Mouse (Mus musculus) heart, postnatal 0 days (tissue): ENCODE data around the gene Kcnd2. TPM values are rescaled to one million over a fixed set of nuclear protein-coding genes. Genes with fewer than 3 reads are reported as not detected.

ENCODE experiments used
- ATAC-seq: fragments of 200-750 bp; cut with Nextera tagmentation; 2 replicates; pipeline ENCODE4 v1.8.0; 2017; ENCODE audit warnings: low read depth, moderate number of reproducible peaks, moderate library complexity; ENCODE audit not compliant: insufficient read depth
- DNase-seq: peaks from one replicate; pipeline ENCODE4 v3.0.0-alpha.2; 2016; ENCODE audit warnings: low spot score
- H3K27ac ChIP-seq: fragments of 300-500 bp; sonication (generic); 2 replicates; pipeline ENCODE4 v1.5.1; 2014; ENCODE audit warnings: low read depth, mild to moderate bottlenecking
- H3K27me3 ChIP-seq: fragments of 300-500 bp; sonication (generic); 2 replicates; pipeline ENCODE4 v1.6.1; 2014; ENCODE audit warnings: low read length, mixed read lengths; ENCODE audit not compliant: control insufficient read depth, insufficient read depth
- H3K36me3 ChIP-seq: fragments of 300-500 bp; sonication (generic); replicated peaks from 2 replicates; pipeline ENCODE4 v1.6.1; 2014; ENCODE audit warnings: low read length, mixed read lengths; ENCODE audit not compliant: control insufficient read depth, insufficient read depth
- H3K4me1 ChIP-seq: fragments of 300-500 bp; sonication (generic); 2 replicates; pipeline ENCODE4 v1.6.1; 2014; ENCODE audit warnings: antibody characterized with exemption; ENCODE audit not compliant: control insufficient read depth, insufficient read depth
- H3K4me2 ChIP-seq: fragments of 300-500 bp; sonication (generic); 2 replicates; pipeline ENCODE4 v1.6.1; 2014; ENCODE audit warnings: low read depth, mild to moderate bottlenecking, low read length, moderate library complexity
- H3K4me3 ChIP-seq: fragments of 300-500 bp; sonication (generic); 2 replicates; pipeline ENCODE4 v1.5.1; 2014; ENCODE audit warnings: low read depth, low read length
- H3K9ac ChIP-seq: fragments of 300-500 bp; sonication (generic); replicated peaks from 2 replicates; pipeline ENCODE4 v1.6.1; 2014; ENCODE audit warnings: low read depth, low read length, mixed read lengths
- H3K9me3 ChIP-seq: fragments of 300-500 bp; sonication (generic); replicated peaks from 2 replicates; pipeline ENCODE4 v1.6.1; 2016; ENCODE audit warnings: low read length; ENCODE audit not compliant: control insufficient read depth
- CTCF ChIP-seq: IDR thresholded peaks from 2 replicates; pipeline ENCODE4 v1.5.1; 2016; ENCODE audit warnings: antibody characterized with exemption, control low read depth, low read depth
- EP300 ChIP-seq: IDR thresholded peaks from 2 replicates; pipeline ENCODE4 v1.6.1; 2016; ENCODE audit warnings: antibody characterized with exemption, low read depth
- WGBS: fragments of 180-500 bp; shearing (Covaris S2); extraction: QIAGEN DNeasy Blood & Tissue Kit; methylation state at CpG from one replicate; pipeline ENCODE4 v1.1.7; 2014; 5-methylcytosine and 5-hydroxymethylcytosine counted together
- polyA plus RNA-seq: library from polyadenylated mRNA; unstranded; fragments of >200 nt; fragmentation: Nextera tagmentation; extraction: Ambion mirVana; gene quantifications from 2 replicates; pipeline ENCODE4 v1.2.1, GENCODE M21; 2015
- total RNA-seq: library from RNA; depleted of rRNA; stranded (reverse); fragments of >200 nt; gene quantifications from 2 replicates; pipeline ENCODE4 v1.2.3, GENCODE M21; 2014; ENCODE audit warnings: low replicate concordance

Kcnd2 gene
- total and polyA plus RNA-seq, 2 experiments from 2014 or later = 1.6 to 2.4 TPM

DNA sequence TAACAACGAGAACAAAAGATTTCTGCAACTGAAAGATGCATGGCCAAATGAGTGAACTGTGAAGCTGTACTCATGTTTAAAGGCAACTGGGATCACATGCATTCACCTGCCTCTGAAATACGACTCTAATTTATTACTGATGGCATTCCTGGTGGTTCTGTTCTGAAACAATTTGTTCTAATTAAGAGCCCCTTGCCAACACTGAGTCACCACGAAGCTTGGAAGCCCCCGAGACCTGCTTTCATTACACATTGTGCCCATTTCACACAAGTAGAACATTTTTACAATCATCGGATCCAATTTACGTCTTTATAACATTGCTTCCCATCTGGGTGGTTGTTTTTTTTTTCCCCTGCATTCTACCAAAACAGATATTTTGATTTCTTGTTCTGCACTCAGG, 485.8 kb downstream of the Kcnd2 start:
- Histone ChIP-seq H3K9ac (no peak overlapping the region), H3K4me2 (no peak overlapping the region), H3K9me3 (no peaks in the 10 kb centered on the region), H3K4me1 (no peaks in the 10 kb centered on the region), H3K36me3 (no peaks in the 10 kb centered on the region), H3K27me3 (no peaks in the 10 kb centered on the region), H3K4me3 (no peak overlapping the region), H3K27ac (no peak overlapping the region)
- ATAC-seq (no peak), DNase-seq (no peak)
- 83% methylated on average over 6 of the region's 6 CpGs for WGBS
- no peak for TF ChIP-seq CTCF
- TF ChIP-seq EP300 = no peak

DNA sequence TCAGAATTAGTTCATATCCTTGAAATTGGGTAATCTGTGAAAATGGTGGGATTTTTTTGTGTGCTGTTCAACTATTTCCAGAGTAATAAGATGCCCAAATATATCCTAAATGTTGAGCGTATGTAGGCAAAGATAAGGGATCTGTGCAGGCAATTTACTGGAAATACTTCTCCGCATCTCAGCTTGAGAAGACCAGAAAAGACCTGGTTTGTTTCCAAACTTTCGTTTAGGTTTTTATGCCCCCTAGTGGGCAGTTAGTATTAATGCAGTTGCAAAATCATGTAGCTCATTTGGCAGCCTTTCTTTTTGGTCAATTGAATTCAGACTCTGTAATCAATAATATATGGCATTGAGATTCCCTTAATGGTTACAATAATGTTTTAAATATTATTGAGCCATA, 493.9 kb downstream of the Kcnd2 start:
- no peak overlapping the region for H3K27ac ChIP-seq
- no peak overlapping the region for H3K9ac ChIP-seq
- no peaks in the 10 kb centered on the region for H3K9me3 ChIP-seq
- DNase-seq = peak; percentile 50
- TF ChIP-seq CTCF (peak; percentile 69), EP300 (no peak)
- WGBS = 14% methylated on average over 3 of the region's 3 CpGs
- no peaks in the 10 kb centered on the region for H3K27me3 ChIP-seq
- no peaks in the 10 kb centered on the region for H3K36me3 ChIP-seq
- H3K4me2 ChIP-seq = no peak overlapping the region
- H3K4me1 ChIP-seq = no peaks in the 10 kb centered on the region
- no peak for ATAC-seq
- no peak overlapping the region for H3K4me3 ChIP-seq

GRCm38 (mm10) chr6:21719121-21719520, 503.8 kb downstream of the Kcnd2 start:
- ATAC-seq = no peak
- TF ChIP-seq EP300 (no peak), CTCF (no peak)
- no peak overlapping the region for H3K4me2 ChIP-seq
- H3K27me3 ChIP-seq = no peaks in the 10 kb centered on the region
- no peak overlapping the region for H3K4me3 ChIP-seq
- H3K9me3 ChIP-seq = no peaks in the 10 kb centered on the region
- no peak overlapping the region for H3K27ac ChIP-seq
- 82% methylated on average over 1 of the region's 1 CpGs for WGBS
- no peak overlapping the region for H3K9ac ChIP-seq
- H3K36me3 ChIP-seq = no peaks in the 10 kb centered on the region
- DNase-seq = no peak
- H3K4me1 ChIP-seq = no peaks in the 10 kb centered on the region

GRCm38 (mm10) chr6:21722238-21722637, 506.9 kb downstream of the Kcnd2 start:
- H3K9me3 ChIP-seq = no peaks in the 10 kb centered on the region
- no peaks in the 10 kb centered on the region for H3K27me3 ChIP-seq
- H3K4me2 ChIP-seq = no peak overlapping the region
- no peak overlapping the region for H3K4me3 ChIP-seq
- no peaks in the 10 kb centered on the region for H3K36me3 ChIP-seq
- H3K27ac ChIP-seq = no peak overlapping the region
- DNase-seq = no peak
- no peak overlapping the region for H3K9ac ChIP-seq
- H3K4me1 ChIP-seq = no peaks in the 10 kb centered on the region
- 78% methylated on average over 10 of the region's 10 CpGs for WGBS
- ATAC-seq = no peak
- no peak for TF ChIP-seq CTCF
- no peak for TF ChIP-seq EP300

DNA sequence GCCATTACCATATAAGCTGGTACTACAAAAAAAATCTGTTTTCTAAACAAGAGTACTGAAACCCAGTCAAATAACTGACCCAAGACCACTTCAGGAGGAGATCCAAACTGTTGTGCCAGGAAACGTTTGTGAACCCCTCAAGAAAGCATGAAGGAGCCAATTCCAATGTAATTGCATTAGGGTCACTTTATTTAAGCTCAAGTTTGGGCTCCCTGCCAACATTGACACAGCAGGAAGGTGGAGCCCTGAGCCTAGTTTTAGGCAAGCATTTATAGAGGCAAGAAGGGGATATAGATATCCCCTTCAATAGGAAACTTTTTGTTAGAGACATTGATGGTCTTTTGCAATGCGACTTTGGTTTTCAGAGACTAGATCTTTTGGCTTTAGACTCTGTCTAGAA, 525.3 kb downstream of the Kcnd2 start:
- H3K4me2 ChIP-seq = no peak overlapping the region
- DNase-seq (no peak), ATAC-seq (no peak)
- no peaks in the 10 kb centered on the region for H3K4me1 ChIP-seq
- H3K9me3 ChIP-seq = no peaks in the 10 kb centered on the region
- H3K9ac ChIP-seq = no peak overlapping the region
- H3K36me3 ChIP-seq = no peaks in the 10 kb centered on the region
- no peak overlapping the region for H3K4me3 ChIP-seq
- WGBS = 54% methylated on average over 2 of the region's 2 CpGs
- H3K27me3 ChIP-seq = no peaks in the 10 kb centered on the region
- TF ChIP-seq EP300 (no peak), CTCF (no peak)
- H3K27ac ChIP-seq = no peak overlapping the region

DNA sequence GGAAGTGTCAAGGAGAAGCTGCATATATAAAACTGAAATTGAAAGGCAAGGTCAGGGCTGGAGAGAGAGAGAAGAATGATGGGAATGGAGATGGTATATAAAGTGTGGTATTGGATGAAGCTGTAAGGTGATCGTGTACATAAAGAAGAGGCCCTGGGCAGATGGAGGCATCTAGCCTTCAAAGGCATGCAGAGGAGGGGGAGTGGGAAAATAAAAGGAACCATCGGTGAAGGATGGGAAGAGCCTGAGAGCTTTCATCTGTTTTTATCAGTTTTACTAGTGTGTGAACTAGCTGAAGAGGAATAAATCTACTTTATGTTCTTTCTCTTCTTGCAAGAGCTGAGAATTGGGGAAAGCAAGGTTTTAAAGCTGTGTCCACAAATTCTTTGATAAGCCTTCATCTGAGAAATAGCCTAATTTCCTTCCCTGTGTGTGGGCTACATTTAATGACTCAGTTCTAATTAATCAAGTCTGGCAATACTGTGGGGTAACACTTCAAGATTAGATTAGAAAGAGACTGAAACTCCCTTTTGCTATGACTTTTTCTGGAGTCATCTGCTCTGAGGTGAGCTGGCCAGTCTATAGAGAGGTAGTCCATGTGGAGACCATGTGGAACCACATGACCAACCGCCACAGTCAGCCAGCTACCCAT, 529.4 kb downstream of the Kcnd2 start:
- TF ChIP-seq EP300 (no peak), CTCF (no peak)
- 76% methylated on average over 3 of the region's 3 CpGs for WGBS
- no peak overlapping the region for H3K4me2 ChIP-seq
- H3K36me3 ChIP-seq = no peaks in the 10 kb centered on the region
- ATAC-seq (no peak), DNase-seq (no peak)
- no peaks in the 10 kb centered on the region for H3K4me1 ChIP-seq
- no peaks in the 10 kb centered on the region for H3K27me3 ChIP-seq
- H3K9me3 ChIP-seq = no peaks in the 10 kb centered on the region
- no peak overlapping the region for H3K27ac ChIP-seq
- no peak overlapping the region for H3K4me3 ChIP-seq
- no peak overlapping the region for H3K9ac ChIP-seq
